Mouse (Mus musculus) fat pad, adult 2 months (tissue): ENCODE results near the gene Zfp78.

Experiments
- DNase-seq: peaks from one replicate; pipeline ENCODE4 v3.0.0-alpha.2; 2011; ENCODE audit warnings: low read depth, low spot score; ENCODE audit errors: extremely low read depth

Gene Zfp78

DNA sequence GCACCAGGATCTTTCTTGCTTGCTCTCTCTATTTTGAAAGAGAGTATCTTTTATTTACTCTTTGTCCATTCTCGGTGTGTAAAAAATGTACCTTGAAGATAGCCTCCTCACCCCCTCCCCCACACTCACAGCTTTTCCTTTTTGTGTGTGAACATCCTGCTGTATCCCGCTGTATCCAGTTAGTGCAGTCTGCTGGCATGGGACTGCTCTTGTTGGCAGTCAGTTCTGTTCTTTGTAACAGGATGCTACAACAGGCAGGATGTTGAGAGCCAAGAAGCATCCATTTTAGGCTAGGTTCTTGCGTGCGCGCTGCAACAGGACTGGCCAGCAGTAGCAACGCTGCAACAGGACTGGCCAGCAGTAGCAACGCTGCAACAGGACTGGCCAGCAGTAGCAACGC is 23.9 kb downstream of the Zfp78 start:
- DNase-seq = no peak

DNA sequence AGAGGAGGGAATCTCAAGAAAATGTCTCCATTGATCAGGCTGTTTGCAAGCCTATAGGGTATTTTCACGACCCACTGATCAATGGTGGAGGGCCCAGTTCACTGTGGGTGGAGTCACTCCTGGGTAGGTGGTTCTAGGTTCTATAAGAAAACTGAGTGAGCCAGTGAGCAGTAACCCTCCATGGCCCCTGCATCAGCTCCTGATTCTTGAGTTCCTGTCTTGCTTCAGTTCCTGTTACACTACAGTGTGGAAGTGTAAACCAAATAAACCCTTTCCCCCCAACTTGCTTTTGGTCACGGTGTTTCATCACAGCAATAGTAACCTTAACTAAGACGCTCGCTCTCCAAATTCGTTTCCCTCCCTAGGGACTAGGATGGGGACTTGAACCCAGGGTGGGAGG is 25.9 kb downstream of the Zfp78 start:
- DNase-seq = no peak

DNA sequence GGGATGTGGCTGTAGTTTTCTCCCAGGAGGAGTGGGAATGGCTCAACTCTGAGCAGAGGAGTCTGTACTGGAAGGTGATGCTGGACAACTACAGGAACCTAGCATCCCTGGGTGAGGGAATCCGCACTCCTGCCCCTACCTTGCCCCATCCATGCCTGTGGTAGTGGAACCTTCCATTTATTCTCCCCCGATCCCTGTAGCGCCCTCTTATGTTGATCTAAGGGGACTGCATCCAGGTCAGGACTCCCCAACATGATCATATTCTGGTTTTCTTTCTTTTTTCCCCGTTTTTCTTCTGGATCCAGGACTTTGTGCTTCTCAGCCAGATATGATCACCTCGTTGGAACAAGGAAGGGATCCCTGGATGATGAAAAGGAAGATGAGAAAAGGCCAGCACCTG is 26.4 kb downstream of the Zfp78 start:
- no peak for DNase-seq

DNA sequence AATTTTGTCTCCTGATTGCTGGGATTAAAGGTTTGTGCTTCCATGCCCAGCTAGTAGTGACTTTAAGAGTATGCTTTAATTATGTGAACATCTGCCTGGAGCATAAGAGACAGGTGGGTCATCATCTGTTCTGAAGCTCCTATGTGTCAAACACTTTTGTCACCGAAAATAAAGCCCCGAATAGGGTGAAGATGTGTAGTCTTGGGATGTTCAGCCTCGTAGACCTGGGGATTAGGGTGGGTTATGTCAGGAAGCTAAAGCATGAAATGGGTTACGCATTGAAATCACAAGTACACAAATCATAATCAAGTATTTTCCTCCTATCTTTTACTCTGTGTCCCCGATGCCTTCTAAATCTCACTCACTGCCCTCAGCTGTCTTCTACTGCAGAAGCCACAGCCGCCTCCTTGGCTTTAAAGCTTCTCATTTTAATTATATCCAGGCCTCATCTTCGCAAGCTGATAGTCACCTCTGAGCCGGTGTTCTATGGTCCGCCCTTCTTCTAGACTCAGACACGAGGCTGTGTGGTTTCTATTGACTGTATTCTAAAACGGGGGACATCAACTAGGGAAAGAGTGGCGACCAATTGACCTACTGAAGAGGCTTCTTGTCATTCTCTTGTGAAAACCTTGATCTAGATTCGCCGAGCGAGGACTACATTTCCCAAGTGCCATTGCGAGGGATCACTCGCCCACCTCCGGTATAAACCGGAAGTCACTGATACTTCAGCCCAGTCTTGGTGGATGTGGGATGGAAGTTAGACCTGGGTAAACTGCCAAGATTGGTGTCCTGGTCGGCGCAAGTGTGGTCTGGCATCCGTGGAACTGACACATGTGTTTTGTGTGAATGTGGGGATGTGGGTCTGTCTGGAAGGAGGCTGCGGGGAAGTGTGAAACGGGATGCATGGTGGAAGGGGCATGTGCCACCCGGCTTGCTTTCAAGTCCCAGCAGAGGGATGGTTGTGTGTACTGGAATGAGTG is 35.2 kb downstream of the Zfp78 start, which contains the start of gene Smim17:
Smim17 (plus strand) TSS at position 720 of the 980 bp plus-strand sequence.
- no peak for DNase-seq

DNA sequence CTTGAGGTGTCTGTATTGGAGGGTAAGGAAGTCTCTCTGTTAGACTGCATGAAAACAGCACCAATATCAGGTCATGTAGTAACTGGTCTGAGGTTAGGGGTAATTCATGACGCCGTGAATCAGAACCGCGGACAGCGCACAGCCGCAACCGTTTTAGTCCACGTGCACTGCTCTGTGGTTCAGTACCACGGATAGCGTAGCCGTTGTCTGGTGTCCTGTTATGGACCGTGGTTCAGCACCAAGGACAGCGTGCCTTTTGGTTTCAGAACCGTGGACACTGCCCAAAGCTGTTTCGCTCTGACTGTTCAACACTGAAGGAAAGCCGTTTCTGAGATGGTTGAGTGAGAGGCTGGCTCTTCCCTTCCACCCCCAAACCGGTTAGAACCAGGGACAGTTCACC is 47.0 kb downstream of the Zfp78 start, which contains the start of gene Gm20715:
Gm20715 (plus strand) TSS at position 235 of the 400 bp plus-strand sequence.
- DNase-seq = peak; percentile 14

DNA sequence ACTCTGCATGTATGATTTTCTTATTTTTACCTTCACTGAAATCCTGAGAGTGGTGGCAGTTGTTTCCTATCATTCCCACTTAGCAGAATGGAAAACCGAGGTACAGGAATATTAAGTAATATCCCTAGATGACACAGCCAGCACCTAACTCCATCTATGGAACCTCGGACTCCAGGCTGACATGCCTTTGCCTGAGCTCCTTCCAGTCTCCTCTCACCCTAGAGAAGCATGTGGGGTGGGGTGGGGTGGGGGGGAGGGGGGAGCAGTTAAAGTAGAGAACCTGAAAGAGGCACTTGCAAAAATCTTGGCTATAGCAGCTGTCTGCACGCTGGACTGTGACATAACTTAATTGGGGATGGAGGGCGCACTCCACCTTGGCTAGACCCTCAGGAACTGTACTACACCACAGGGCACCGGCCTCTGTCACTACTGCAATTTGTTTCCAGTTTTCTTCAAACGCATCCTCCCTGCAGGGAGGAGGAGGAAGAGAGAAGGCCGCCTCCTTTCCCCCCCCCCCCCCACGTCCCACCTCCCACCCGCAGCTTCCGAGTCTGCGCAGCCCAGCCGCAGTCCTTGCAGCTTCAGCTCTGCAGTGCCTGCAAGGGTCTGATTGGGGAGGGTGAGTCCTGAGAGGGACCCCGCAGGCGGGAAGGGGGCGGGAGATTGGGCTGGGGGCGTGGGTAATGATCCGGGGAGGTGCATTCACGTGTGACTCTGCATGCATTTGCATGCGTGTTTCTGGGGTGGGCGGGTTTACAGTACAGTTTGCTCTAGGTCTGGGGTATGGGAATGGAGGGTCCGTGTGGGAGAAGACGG is 51.8 kb downstream of the Zfp78 start:
- no peak for DNase-seq

DNA sequence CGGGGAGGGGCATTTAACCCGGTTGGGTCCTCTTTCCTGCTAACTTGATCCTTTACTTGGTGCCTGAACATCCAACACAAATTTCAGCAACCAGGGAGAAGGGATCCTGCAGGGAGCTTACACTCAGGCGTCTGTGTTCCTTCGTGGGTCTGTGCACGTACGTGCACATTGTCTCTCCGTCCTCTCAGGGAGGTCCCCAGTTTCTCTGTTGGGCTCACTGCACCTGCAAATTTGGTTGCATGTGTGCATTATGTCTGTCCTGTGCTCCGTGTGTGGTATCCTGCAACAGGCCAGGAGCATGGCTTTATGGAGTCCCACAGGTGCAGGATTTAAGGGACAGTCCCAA is 52.3 kb downstream of the Zfp78 start:
- DNase-seq = no peak

DNA sequence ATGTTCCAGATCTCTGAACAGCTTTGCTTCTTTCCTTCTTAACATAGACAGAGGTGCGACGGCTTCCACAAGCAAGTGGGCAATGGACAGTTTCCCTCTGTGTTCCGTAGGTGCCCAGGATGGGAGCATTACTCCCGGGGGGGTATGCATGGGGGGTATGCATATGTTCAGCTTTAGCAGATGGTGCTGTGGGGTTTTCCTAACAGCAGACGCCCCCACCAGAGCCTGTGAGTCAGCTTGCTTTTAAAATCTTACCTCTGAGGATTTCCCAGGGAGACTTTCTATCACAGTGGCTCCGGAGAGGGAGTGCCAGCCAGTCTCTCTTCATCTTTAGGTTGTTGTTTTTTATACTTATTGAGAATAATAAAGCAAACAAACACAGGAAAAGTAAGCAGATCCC is 56.8 kb downstream of the Zfp78 start:
- no peak for DNase-seq

DNA sequence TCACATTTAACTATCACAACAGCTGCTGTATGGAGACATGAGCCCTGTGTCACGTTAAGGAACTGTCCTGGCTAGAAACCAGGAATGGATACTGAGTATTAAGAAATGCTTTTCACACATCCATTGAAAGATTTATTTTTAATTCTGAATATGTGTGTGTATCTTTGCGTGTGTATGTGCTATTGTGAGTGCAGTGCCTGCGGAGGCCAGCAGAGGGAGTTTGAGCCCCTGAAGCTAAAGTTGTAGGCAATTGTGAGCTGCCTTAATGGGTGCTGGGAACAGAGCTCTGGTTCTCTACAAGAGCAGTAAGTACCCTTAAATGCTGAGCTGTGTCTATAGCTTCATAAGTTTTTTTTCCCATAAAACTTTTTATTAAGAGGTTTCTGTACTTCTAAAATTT is 66.3 kb downstream of the Zfp78 start:
- DNase-seq = no peak

DNA sequence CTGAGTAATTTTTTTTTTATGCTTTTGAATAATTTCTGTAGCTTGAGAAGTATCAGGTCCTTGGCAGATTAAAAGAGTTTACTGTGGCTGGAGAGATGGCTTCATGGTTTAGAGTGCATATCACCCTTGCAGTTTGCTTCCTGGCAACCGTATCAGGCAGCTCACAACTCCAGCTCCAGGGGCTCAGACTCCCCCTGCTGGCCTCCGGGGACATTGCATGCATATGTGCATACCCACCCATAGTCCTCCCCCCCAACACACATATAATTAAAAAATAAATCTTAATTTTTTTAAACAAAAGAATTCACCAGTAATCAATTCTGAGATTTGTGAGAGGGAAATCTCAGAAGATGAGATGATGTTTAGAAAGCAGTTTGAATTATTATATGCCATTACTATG is 67.3 kb downstream of the Zfp78 start:
- DNase-seq = no peak
